Mouse (Mus musculus): Measurements from ENCODE around the gene Rprd1b.

Rprd1b gene

DNA sequence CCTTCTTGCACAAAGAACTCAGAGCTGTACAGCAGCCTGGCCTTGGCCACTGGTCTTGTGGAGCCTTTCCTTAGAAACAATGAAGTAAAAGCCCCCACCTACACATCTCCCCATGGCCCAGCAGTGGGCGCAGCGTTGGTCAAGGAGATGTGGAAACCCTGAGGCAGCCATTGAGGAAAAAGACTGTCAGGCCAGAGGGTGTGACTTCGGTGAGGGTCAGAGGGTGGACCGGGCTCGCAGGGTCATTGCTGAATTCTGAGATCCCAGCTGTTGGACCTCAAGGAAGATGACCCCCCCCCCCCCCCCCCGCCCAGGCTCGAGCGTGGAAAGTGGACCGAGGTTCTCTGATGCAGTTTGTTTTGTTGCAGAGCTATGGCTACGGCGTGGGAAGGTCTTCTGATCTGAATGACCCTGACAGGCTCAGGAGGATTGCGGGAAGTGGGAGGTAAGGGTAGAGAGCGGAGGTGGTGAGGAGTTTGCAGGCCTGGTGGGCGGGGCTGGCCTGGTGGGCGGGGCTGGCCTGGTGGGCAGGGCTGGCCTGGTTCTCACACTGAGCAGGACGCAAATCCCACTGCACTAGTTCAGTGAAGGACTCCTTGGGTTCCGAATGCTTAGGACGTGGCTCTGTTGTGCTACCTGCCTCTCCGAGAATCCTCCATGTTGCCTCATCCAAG lies 150.5 kb downstream of the Rprd1b start:
- DNase-seq = peak; percentile 88

- DNase-seq = peak; percentile 63
Measured at GRCm38 (mm10) chr2:158179370-158180111, 151.2 kb downstream of the Rprd1b start.

GRCm38 (mm10) chr2:158180797-158181196 lies 152.5 kb downstream of the Rprd1b start:
- DNase-seq = peak; percentile 80
